Mouse (Mus musculus): ENCODE results near the gene Rpl12. TPM values are rescaled to one million over a fixed set of nuclear protein-coding genes. Genes with fewer than 3 reads are reported as not detected.

Gene Rpl12
- polyA plus RNA-seq, 1 experiment from 2014 or later = 99.8 TPM

DNA sequence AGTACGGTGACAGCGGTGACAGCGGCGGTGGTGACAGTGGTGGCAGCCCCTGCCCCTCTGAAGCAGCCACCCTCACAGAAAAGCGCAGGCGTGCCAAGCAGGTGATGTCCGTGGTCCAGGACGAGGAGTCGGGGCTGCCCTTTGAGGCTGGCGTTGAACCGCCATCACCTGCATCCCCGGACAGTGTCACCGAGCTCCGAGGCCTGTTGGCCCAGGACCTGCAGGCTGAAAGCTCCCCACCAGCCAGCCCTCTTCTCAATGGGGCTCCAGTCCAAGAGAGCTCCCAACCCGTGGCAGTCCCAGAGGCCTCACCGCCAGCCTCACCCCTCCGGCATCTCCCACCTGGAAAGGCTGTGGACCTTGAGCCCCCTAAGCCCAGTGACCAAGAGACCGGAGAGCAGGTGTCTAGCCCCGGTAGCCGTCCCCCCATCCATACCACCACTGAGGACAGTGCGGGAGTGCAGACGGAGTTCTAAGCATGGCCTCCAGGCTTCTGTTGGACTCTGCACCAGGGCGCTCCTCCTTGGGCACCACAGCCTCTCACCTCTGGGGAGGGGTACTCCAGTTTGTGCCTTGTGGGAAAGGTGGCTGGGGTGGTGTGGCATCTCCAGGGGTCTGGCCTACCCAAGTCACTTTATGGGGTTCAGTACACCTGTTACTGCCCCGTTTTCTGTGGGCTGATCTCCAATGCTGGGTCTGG is 37.7 kb upstream of the Rpl12 start:
- no peak overlapping the region for H3K4me3 ChIP-seq
- H3K9me3 ChIP-seq (replicated peaks) = no peaks in the 10 kb centered on the region
- 90% methylated on average over 24 of the region's 24 CpGs for WGBS
- no peaks in the 10 kb centered on the region for H3K27me3 ChIP-seq (replicated peaks)
- no peaks in the 10 kb centered on the region for H3K4me1 ChIP-seq (replicated peaks)
- no peak overlapping the region for H3K4me2 ChIP-seq
- H3K27ac ChIP-seq (ENCODE audit: poor library complexity, severe bottlenecking) = no peak overlapping the region
- H3K9ac ChIP-seq = no peak overlapping the region
- no peak for ATAC-seq (ENCODE audit: insufficient number of reproducible peaks, low FRiP score)
- H3K36me3 ChIP-seq = peaks cover 87% of the 10 kb centered on the region

DNA sequence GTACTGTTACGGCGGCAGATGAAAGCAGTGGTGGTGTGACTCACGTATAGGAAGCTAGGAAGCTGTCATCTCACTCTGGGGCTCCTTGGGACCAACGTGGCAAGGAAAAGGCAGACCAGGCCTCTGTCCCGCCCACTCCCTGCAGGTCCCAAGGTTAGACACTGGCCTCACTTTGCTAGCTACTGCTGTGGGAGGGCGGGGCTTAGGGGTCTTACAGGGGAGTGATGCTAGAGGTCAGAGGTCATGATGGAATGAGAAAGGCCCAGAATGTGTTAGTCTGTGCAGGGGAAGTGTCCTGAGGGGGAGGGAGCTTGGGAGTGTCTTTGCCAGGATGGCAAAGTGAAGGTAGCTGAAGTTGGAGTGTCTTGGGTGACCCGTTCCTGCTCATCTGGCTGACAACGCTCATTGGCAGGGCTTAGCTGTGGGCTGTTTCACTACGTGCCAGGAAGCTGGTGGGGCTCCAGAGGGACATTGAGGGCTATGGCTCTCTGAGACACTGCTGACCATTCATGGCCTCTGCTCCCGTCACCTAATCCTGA is 37.0 kb upstream of the Rpl12 start:
- WGBS = 73% methylated on average over 10 of the region's 10 CpGs
- no peaks in the 10 kb centered on the region for H3K9me3 ChIP-seq (replicated peaks)
- H3K4me3 ChIP-seq = no peak overlapping the region
- ATAC-seq (ENCODE audit: insufficient number of reproducible peaks, low FRiP score) = no peak
- no peaks in the 10 kb centered on the region for H3K4me1 ChIP-seq (replicated peaks)
- H3K4me2 ChIP-seq = no peak overlapping the region
- peaks cover 87% of the 10 kb centered on the region for H3K36me3 ChIP-seq
- no peak overlapping the region for H3K9ac ChIP-seq
- H3K27me3 ChIP-seq (replicated peaks) = no peaks in the 10 kb centered on the region
- H3K27ac ChIP-seq (ENCODE audit: poor library complexity, severe bottlenecking) = no peak overlapping the region

DNA sequence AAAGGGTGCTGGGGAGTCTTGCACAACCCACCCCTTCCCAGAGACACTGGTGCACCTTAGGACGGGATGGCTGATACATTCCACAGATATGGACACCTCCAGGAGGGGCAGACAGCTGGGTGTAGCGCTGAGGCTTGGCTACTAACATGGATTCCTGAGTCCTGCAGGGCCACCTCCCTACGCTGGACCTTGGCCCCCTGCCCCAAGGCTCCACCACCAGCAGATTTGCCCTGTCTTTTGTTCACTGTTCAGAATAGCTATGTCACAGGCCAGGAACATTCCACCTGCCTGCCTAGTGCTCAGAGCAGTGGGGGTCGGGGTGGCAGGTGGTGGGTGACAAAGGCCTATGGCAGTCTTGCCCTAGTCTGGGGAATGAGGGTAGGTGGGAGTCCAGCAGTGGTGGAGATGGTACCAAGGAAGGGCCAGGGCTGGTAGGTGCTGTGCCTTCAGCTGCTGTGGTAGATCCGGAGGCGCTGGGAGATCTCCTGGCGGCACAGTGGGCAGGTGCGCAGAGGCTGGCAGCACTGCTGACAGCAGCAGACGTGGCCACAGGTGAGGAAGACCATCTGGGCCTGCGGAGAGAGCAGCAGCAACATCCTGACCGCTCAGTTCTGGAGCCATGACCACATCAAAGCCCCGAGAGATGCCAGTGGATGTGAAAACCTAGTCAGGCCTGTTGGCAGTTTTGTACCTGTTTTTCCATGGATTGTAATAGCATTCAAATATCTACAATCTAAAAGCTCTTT is 34.9 kb upstream of the Rpl12 start:
- Histone ChIP-seq H3K4me3 (no peak overlapping the region), H3K9ac (no peak overlapping the region), H3K4me2 (no peak overlapping the region), H3K27me3 (replicated peaks) (no peaks in the 10 kb centered on the region), H3K36me3 (peaks cover 76% of the 10 kb centered on the region), H3K4me1 (replicated peaks) (no peaks in the 10 kb centered on the region), H3K9me3 (replicated peaks) (no peaks in the 10 kb centered on the region), H3K27ac (ENCODE audit: poor library complexity, severe bottlenecking) (no peak overlapping the region)
- ATAC-seq (ENCODE audit: insufficient number of reproducible peaks, low FRiP score) = no peak
- 83% methylated on average over 12 of the region's 12 CpGs for WGBS

DNA sequence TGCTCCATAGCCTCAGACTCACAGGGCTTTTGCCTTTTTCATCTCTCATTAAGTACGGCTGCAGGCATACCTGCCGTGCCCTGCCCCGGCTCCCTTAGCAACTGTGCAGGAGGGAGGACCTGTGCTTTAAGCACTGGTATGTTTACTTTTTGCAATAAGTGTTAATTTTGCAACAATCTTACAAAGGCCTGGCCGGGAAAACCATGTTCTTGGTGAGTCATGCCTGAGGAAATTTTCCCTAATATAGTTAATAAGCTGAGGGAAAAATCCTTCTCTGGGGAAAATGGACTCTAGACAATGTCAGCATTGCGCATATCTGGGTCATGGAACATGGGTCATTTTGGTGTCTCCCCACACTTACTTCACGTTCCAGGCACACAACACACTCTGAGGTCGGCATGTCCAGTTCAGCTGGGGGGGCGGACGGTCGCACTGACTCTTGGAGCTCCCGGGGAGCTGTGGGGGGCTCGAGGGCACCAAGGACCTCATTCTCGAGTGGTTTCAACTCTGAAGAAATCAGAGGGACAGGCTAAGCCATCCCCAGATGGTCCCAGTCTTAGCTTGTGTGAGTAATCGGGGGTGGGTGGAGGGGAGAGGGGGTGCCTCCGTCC is 33.6 kb upstream of the Rpl12 start:
- 77% methylated on average over 15 of the region's 15 CpGs for WGBS
- no peaks in the 10 kb centered on the region for H3K4me1 ChIP-seq (replicated peaks)
- no peak overlapping the region for H3K4me3 ChIP-seq
- peaks cover 71% of the 10 kb centered on the region for H3K36me3 ChIP-seq
- no peaks in the 10 kb centered on the region for H3K9me3 ChIP-seq (replicated peaks)
- H3K4me2 ChIP-seq = no peak overlapping the region
- H3K27ac ChIP-seq (ENCODE audit: poor library complexity, severe bottlenecking) = no peak overlapping the region
- no peak overlapping the region for H3K9ac ChIP-seq
- ATAC-seq (ENCODE audit: insufficient number of reproducible peaks, low FRiP score) = no peak
- H3K27me3 ChIP-seq (replicated peaks) = no peaks in the 10 kb centered on the region

DNA sequence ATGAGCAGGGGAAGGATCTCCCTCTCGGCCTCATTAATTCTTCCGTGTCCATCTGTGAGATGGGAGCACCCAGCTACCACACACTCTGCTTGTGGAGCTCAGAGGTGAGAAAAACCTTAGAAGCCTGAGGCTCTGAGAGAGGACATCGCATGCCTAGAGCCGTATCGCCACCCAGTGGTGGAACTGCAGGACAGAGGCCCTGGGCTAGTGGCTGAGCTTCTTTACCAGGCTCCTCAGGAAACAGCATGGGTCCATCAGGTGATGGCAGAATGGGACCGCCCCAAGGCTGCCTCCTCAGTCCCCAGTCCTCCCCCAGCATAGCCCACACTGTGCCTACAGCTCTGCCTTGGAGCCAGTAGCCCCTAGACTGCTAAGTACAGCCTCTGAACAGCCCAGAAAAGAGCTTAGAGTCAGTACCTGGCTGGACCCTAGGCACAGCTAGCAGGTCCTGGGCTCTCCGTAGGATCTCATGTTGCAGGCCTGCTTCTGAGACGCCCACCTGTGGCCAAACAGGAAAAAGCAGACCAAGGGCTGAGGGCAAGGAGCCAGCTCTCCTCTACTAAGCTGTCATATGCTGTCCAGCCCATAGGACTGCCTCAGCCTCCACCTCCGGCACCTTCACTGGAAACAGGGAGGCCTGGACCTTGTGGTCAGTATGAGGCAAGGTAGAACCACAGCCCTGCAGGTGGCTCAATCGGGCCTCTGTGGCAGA is 33.0 kb upstream of the Rpl12 start:
- H3K4me2 ChIP-seq = no peak overlapping the region
- H3K9me3 ChIP-seq (replicated peaks) = no peaks in the 10 kb centered on the region
- H3K27me3 ChIP-seq (replicated peaks) = no peaks in the 10 kb centered on the region
- peaks cover 71% of the 10 kb centered on the region for H3K36me3 ChIP-seq
- H3K9ac ChIP-seq = no peak overlapping the region
- 28% methylated on average over 10 of the region's 10 CpGs for WGBS
- H3K27ac ChIP-seq (ENCODE audit: poor library complexity, severe bottlenecking) = no peak overlapping the region
- no peaks in the 10 kb centered on the region for H3K4me1 ChIP-seq (replicated peaks)
- H3K4me3 ChIP-seq = no peak overlapping the region
- peak; percentile 53 for ATAC-seq (ENCODE audit: insufficient number of reproducible peaks, low FRiP score)

DNA sequence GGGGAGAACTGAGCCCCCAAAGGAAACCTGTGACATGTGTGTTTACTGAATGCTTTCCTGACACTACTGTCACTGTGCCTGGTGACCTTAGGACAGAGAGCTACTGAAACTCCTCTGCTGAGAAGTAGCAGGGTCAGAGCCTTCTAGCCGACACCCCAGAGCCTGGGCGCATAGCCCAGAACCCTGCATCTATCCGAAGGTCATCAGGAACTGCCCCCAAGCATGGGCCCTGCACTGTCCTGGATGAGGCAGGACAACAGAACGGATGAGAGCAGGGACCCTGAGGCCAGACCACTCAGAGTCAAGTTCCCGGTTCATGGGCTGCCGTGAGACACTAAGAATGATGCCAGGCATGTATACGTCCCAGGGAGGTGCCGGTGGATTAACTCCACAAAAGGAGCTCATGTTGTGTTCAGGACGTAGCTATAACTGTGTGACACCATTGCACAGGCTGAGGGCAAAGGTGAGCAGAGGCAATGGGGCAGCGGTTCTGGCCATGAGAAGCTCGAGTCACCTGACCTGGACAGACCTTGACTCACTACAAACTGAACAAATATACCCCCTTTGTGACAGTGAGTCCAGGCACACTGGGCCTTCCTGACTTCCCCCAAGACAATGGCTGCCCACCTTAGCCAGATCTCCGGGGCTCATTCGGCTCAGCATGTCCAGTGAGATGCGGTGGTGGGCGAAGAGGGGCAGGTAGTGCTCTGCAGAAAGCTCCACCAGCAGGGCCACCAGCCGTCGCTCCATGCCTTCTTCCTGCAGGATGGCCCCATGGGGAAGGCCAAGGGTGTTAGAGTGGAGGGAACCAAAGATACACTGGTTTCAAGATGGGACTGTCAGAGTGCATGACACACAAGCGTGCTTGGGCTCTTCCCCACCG is 32.2 kb upstream of the Rpl12 start:
- no peak for ATAC-seq (ENCODE audit: insufficient number of reproducible peaks, low FRiP score)
- H3K4me3 ChIP-seq = no peak overlapping the region
- H3K9me3 ChIP-seq (replicated peaks) = no peaks in the 10 kb centered on the region
- H3K4me2 ChIP-seq = no peak overlapping the region
- WGBS = 88% methylated on average over 19 of the region's 19 CpGs
- H3K36me3 ChIP-seq = peaks cover 71% of the 10 kb centered on the region
- no peaks in the 10 kb centered on the region for H3K27me3 ChIP-seq (replicated peaks)
- no peaks in the 10 kb centered on the region for H3K4me1 ChIP-seq (replicated peaks)
- H3K9ac ChIP-seq = no peak overlapping the region
- H3K27ac ChIP-seq (ENCODE audit: poor library complexity, severe bottlenecking) = no peak overlapping the region

DNA sequence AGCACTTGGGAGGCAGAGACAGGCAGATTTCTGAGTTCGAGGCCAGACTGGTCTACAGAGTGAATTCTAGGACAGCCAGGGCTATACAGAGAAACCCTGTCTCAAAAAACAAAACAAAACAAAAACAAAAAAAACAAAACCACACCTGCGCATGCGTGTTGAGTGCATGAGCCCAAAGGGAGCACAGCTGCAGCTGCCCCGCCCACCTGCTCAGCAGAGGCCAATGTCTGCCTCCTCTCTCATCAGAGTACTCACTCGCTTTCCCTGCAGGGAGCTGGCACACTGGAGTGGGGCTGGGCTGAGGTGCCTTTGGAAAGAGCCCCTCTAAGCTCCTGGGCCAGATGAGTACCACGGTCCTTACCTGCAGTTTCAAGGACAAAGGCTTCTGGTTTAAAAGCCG is 29.6 kb upstream of the Rpl12 start:
- Histone ChIP-seq H3K4me3 (no peak overlapping the region), H3K9ac (no peak overlapping the region), H3K27me3 (replicated peaks) (no peaks in the 10 kb centered on the region), H3K27ac (ENCODE audit: poor library complexity, severe bottlenecking) (no peak overlapping the region), H3K4me1 (replicated peaks) (no peaks in the 10 kb centered on the region), H3K9me3 (replicated peaks) (no peaks in the 10 kb centered on the region), H3K4me2 (no peak overlapping the region), H3K36me3 (peaks cover 68% of the 10 kb centered on the region)
- no peak for ATAC-seq (ENCODE audit: insufficient number of reproducible peaks, low FRiP score)
- WGBS = 69% methylated on average over 7 of the region's 7 CpGs

DNA sequence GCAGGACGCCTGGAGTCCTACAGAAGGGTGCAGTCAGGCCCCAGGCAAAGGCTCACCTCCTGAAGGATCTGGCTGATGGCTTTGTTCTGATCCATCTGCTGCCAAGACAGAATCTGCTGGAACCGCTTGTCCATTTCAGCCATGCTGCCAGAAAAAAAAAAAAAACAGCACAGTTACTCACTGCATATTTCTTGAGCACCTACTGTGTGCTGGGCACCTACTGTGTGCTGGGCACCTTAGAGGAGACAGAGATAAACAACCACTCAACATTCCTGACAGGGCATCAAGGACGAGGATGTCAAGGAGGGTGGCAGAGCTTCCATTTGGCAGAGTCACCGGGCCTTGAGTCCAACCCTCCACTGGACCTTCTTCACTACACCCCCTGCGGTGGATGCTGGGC is 22.6 kb upstream of the Rpl12 start:
- Histone ChIP-seq H3K4me2 (no peak overlapping the region), H3K9ac (no peak overlapping the region), H3K27me3 (replicated peaks) (no peaks in the 10 kb centered on the region), H3K36me3 (peaks cover 84% of the 10 kb centered on the region), H3K4me1 (replicated peaks) (no peaks in the 10 kb centered on the region), H3K9me3 (replicated peaks) (no peaks in the 10 kb centered on the region), H3K27ac (ENCODE audit: poor library complexity, severe bottlenecking) (no peak overlapping the region), H3K4me3 (no peak overlapping the region)
- WGBS = 76% methylated on average over 5 of the region's 5 CpGs
- ATAC-seq (ENCODE audit: insufficient number of reproducible peaks, low FRiP score) = no peak

DNA sequence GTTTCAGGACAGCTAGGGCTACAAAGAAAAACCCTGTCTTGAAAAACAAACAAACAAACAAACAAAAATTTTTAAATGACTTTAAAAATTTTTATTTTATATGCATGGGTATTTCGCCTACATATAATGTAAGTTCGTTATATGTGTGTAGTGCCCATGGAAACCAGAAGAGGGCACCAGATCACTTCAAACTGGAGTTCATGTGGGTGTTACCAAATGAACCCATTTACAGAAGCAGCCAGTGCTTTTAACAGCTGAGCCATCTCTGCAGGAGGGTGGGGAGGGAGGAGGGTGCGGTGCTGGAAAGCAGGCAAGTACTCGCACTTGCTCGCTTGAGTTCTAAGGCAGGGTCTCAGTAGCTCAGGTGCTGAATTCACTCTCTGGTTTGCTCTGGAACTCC is 21.9 kb upstream of the Rpl12 start:
- Histone ChIP-seq H3K27me3 (replicated peaks) (no peaks in the 10 kb centered on the region), H3K27ac (ENCODE audit: poor library complexity, severe bottlenecking) (no peak overlapping the region), H3K9me3 (replicated peaks) (no peaks in the 10 kb centered on the region), H3K36me3 (peaks cover 79% of the 10 kb centered on the region), H3K9ac (no peak overlapping the region), H3K4me2 (no peak overlapping the region), H3K4me3 (no peak overlapping the region), H3K4me1 (replicated peaks) (no peaks in the 10 kb centered on the region)
- ATAC-seq (ENCODE audit: insufficient number of reproducible peaks, low FRiP score) = no peak
- 61% methylated on average over 5 of the region's 5 CpGs for WGBS

DNA sequence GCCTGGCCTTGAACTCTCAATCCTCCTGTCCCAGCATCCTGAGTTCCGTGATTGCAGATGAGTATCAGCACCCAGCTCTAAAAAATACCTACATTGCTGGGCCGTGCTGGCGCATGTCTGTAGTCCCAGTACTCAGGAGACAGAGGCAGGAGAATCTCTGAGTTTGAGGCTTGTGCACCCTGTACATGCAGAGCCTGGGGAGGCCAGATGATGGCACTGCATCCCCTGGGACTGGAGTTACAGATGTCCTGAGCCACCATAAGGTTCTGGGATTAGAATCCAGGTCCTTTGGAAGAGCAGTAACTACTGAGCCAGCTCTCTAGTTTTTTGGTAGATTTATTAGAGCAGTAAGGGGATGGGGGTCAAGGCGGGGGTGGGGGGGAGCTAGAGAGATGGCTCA is 20.9 kb upstream of the Rpl12 start:
- Histone ChIP-seq H3K9ac (no peak overlapping the region), H3K36me3 (peaks cover 80% of the 10 kb centered on the region), H3K27ac (ENCODE audit: poor library complexity, severe bottlenecking) (no peak overlapping the region), H3K4me2 (no peak overlapping the region), H3K4me3 (no peak overlapping the region), H3K27me3 (replicated peaks) (no peaks in the 10 kb centered on the region), H3K9me3 (replicated peaks) (no peaks in the 10 kb centered on the region), H3K4me1 (replicated peaks) (no peaks in the 10 kb centered on the region)
- no peak for ATAC-seq (ENCODE audit: insufficient number of reproducible peaks, low FRiP score)
- 88% methylated on average over 4 of the region's 4 CpGs for WGBS

Data from heart, embryonic 12.5 days (tissue).